Mouse (Mus musculus) colon, adult 2 months (tissue): ENCODE measurements around the gene Fras1. TPM values are rescaled to one million over a fixed set of nuclear protein-coding genes. Genes with fewer than 3 reads are reported as not detected.

ENCODE experiments used
- polyA plus RNA-seq: library from polyadenylated mRNA; depleted of rRNA; stranded (reverse); fragments of >200 nt; gene quantifications from 2 replicates; pipeline ENCODE4 v1.2.3, GENCODE M21; 2012; rRNA removed

The Fras1 gene
- 0.30 and 0.37 TPM in 2 replicates for polyA plus RNA-seq

GRCm38 (mm10) chr5:96373567-96373985, at the start of gene Fras1:
Fras1 (plus strand) TSS chr5:96373955.

DNA sequence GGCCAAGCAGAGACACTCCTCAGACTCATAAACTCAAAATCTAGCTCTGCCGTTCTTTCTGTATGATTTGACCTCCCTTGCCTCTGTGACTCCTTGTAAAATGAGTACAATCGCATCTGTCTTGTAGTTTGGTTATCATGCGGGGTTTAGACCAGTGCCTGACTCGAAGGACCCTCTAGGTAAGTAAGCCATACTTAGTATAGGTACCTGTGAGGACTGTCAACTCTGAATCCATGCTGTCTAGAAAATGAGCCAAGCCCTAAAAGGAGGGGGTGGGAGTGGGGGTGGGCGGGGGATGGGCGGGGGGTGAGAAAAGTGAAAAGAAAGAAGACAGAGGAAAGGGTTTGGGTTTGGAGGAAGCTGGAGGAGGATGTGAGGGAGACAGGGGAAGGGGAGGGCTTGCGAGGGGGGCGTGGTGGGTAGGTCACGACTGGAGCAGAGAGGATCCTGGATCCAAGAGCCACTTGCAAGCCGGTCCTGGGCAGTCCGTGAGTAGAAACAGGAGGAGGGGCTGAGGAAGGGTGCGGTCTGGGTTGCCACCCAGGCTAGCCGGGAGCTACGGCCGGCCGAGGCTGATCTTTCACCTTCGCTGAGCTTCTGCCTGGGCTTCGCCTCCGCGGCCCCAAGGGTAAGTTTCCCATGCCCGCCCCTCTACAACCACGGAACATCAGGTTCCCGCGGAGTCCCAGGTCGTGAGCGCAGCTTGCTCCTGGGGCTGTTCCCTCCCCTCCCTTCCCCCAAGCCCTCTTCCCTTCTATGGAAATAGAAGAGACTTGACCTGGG, 419.4 kb downstream of the Fras1 start, which contains the start of gene Anxa3:
Gene Anxa3, plus strand, starts transcription at position 404 of the 783 bp plus-strand sequence.

Other genes with a start within 250 kb of the Fras1 start
- gene Cnot6l, start 209.8 kb upstream of the Fras1 start, polyA plus RNA-seq: 2.8 and 3.0 TPM in 2 replicates
- 1.7 TPM in 2 replicates for gene Mrpl1, start 164.5 kb upstream of the Fras1 start, polyA plus RNA-seq